Mouse (Mus musculus) lung, adult 2 months (tissue): ENCODE measurements around the gene Cdk5.

Experiments
- CTCF ChIP-seq: fragments of 200-500 bp; IDR thresholded peaks from 2 replicates; pipeline ENCODE4 v1.5.1; 2011; ENCODE audit warnings: mild to moderate bottlenecking, low read length, control low read depth; ENCODE audit not compliant: insufficient read depth
- POLR2A ChIP-seq: fragments of 200-500 bp; IDR thresholded peaks from 2 replicates; pipeline ENCODE4 v1.6.1; 2011; ENCODE audit warnings: low read depth, mild to moderate bottlenecking, control low read depth, low read length, borderline replicate concordance; ENCODE audit errors: extremely low read depth

- TF ChIP-seq CTCF (no peak), POLR2A (no peak)
Measured at GRCm38 (mm10) chr5:24425421-24426036, 2.2 kb upstream of the Cdk5 start.
